Mouse (Mus musculus): ENCODE measurements around the gene Pax8.

DNA sequence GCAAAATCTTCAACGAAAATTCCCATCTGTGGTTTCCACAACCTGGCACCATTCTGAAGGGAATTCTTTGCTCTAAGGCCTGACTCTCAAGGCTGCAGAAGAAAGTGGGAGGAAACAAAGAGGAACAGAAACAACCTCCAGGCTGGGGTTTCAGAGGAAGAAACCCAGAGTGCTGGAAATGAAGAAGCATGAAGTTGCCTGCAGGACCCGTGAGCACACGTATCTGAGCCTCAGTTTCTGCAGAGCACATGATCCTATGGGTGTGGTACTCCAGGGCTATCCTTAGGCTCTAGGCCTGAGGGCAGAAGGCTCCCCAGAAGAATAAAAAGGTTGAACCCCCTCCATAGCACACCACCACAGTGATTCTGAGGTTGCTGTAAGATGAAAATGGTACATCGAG is 18.6 kb downstream of the Pax8 start:
- TF ChIP-seq CTCF (conservative IDR thresholded peaks at IDR 0.05; ENCODE audit: insufficient read depth, insufficient read length, low read depth, low read length): no peak
- TF ChIP-seq POLR2A (IDR thresholded peaks at IDR 0.05; ENCODE audit: low read depth, low read length): no peak
